Mouse (Mus musculus): ENCODE measurements around the gene Smarcd1.

The Smarcd1 gene

DNA sequence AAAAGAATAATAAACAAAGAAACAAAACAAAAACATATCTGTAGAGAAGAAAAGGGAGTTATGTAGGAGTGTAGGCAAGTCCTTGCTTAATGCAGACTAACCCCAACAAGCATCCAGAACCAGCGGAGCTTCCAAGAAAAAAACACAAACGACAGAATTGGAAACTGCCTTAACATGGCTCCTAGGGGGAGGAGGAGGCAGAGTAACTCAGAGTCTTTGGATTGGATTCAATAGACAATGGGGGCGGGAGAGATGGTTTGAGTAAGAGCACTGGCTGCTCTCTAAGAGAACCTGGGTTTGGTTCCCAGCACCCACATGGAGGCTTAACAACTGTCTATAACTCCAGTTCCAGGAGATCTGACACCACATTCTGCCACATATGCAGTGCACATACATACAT lies 29.7 kb downstream of the Smarcd1 start:
- no peak for DNase-seq (ENCODE audit: low read depth, low spot score)

DNA sequence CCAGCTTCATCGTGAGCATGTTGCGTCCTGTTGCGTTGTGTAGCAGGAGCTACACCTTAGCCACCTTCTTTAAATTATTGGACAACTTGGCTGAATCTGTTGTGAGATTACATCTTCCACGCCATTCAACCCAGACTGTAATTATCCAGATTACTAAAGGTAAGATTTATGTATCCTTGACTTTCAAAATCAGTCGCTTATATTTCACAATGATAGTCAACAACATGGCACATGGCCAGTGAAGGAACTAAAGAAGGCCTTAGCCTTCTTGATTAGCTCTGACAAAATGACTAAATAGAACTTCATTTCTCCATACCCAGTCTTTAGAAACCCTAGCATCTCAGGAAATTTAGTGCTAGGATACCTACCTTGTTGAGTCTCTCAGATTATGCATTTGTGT lies 31.3 kb downstream of the Smarcd1 start:
- DNase-seq (ENCODE audit: low read depth, low spot score): no peak

DNA sequence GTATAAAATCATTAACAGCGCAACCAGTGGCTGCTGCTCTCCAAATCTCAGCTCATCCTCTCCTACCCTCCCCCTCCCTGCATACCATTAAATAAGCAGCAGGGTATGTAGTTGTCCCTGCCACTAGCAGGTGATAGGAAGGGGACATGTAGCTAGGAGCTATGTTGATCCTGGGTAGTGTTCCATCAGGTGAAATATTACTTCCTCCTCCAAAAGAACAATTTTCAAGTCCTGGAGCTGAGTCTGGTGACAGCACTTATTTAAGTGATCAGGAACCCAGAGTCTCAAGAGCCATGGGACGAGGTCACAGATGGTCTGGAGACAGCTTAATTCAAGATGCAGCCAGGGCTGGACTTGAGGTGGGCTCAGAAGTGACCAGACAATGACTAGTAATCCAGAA lies 33.7 kb downstream of the Smarcd1 start:
- DNase-seq (ENCODE audit: low read depth, low spot score): no peak

DNA sequence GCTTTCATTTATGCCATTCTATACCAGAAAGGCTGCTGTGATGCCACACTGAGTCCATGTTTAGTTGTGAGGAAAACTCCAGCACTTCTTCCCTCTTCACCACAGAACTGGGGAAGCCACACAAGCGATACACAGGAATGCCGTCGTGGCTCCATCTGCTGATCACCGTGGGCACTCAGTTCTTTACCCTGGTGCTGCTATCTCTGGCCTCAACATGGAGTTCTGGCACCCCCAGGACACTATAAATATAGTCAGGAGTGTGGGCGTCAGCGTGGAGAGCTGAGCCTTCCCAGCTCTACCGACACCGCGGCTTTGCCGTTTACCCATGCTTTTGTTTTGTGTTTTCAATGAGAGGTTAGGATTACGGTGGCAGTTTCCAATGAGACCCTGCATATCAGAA lies 34.7 kb downstream of the Smarcd1 start:
- no peak for DNase-seq (ENCODE audit: low read depth, low spot score)

DNA sequence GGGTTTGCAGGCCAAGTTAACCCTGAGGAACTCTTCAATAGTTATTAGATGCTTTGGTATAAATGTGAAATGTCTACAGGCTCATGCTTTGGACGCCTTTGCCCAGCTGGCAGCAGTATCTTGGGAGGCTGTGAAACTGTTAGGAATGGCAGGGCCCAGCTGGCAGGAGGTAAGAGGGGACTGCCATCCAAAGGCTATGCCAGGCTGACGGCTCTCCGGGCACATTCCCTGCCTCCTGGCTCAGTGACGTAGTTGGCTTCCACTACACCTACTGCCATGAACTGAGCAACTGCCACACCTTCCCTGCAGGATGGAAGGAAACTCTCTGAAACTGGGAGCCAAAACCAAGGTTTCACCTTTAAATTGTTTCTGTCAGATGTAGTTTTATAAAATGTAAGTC lies 38.3 kb downstream of the Smarcd1 start:
- no peak for DNase-seq (ENCODE audit: low read depth, low spot score)

DNA sequence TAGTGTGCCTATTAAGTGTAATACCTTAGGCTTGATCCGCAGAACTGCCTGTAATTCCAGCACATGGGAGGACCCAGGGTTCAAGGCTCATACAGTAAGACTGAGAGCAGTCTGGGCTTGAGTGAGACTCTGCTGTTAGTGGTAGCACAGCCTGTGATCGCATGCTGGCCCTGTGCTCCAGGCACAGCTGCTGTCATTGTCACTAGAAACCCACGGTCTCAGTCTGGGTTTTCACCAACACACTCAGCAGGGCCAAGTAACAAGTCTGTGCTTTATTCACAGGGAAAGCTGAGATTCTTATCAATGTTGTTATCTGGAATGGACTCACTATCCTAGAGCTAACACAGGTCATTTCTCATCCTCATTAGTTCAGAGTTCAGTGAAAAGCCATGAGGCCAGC lies 52.3 kb downstream of the Smarcd1 start:
- DNase-seq (ENCODE audit: low read depth, low spot score): no peak
